Mouse (Mus musculus) left cerebral cortex, postnatal 25 days (tissue): ENCODE measurements around the gene Cyp2r1. TPM values are rescaled to one million over a fixed set of nuclear protein-coding genes. Genes with fewer than 3 reads are reported as not detected.
A peak's percentile ranks its signal among the peaks of the same experiment; 100 is the strongest.
"Not testable (repeated sequence)": the region's sequence is repeated elsewhere in the genome, so short reads cannot be mapped to it uniquely, and the experiment has no call there.

Experiments used
- DNase-seq, 2 experiments: peaks; one replicate each; pipeline ENCODE4 v3.0.0; 2022; ENCODE audit warnings: low spot score in 2 of 2, mixed read lengths in 1 of 2
- intact Hi-C: fragments of 180-260 bp; cut with DNase I; formaldehyde crosslinking; loops from one replicate; pipeline ENCODE4 v1.15.1; 2025
- total RNA-seq, 2 experiments: library from RNA; stranded (reverse); gene quantifications; 2 replicates each; pipeline ENCODE4 v1.2.3; 2021

Cyp2r1 gene
- 1 to 10 TPM; 1.4 to 1.7 TPM for total RNA-seq

DNA sequence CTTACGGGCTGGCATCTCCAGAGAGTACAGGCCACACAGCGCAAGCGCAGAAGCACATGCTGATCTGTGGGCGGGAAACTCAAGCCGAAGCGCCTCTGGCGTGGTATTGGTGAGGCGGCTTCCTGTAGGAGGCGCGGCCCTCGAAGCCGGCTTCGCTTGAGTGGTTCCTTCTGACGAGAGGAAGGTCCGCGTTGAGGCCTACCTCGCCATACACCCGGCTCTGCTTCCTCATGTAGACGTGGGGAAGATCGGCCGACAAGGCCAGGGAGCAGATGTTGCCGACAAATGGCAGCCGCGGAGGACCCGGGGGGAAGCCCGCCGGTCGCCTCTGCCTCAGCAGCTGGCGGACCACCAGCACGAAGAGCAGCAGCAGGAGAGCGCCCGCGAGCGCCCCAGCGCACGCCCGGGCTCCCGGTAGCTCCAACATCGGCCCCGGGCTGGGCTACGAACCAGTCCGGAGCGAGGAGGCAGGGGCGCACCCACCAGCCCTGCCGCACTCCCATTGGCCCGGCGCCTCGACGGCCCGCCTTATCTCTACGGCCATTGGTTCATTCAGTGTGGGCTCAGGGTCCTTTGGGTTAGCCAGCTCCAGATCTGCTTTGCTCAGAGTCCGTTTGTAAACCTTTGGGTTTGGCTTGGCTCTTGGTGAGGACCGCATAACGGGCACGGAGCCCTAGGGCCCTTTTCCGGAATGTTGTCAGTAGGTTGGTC is at the start of gene Cyp2r1:
Gene Cyp2r1, minus strand, starts transcription at position 442 of the 711 bp plus-strand sequence.
- DNase-seq, result peak; percentile 83 to 89
- intact Hi-C loops, result no loop called here

DNA sequence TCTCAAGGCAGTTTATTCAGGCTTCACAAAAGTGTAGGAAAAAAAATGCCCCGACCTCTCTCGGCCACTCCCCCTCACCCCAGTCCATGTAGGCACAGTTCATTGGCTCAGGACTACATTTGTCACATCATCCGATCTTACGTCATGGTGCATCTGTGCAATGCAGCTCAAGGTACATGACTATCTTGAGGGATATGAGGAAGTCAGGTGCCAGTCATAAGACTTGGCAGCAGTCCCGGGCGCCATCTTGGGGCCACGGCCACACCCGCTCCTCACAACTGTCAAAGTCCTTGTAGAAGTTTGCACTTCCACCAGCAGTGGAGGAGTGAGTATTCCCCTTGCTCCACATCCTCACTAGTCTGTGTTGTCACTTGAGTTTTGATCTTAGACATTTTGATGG is 31.6 kb upstream of the Cyp2r1 start:
- intact Hi-C loops, DNase-seq: not testable (repeated sequence)

DNA sequence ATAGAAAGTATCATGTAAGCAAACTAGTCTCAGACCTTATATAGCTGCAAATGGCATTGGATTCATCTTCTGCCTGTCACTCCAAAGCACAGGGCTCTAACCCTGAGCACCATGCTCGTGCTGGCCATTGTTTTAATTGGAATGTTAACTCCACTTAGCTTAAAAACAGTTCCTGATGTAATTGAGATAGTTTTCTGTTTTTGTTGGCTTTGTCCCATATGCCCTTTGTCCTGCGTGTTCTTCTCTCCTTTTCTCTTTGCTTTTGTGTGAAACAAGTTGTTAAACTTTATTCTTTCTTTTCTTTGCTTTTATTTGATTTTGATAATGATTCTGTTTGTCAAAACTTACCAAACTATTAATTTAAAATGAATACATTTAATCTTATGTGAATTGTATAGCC is 19.7 kb upstream of the Cyp2r1 start:
- intact Hi-C loops, result loop anchor here (5.0 kb wide), 2 partner anchors 90 to 135 kb away; partner anchors contain the start of gene Calcb
- no peak for DNase-seq

DNA sequence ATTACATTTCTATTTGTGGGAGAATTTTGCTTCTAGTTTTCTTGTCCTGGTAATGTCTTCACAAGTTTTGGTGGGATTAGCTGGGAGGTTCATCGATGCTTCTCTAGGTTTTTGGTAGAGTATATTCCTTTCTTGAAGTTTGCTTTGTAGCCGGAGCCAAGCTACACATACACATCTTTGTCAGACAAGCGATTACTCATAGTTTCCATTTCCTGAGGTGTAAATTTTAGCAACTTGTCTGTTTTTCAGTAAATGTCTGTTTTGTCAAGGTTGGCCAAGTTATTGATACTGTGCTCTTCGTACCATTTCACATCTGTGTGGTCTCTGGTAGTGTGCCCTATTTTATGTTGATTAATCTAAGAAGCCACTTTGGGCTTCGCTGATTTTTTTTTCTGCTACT is 18.4 kb upstream of the Cyp2r1 start:
- DNase-seq, result no peak
- intact Hi-C loops, result loop anchor here (5.0 kb wide), 2 partner anchors 91 to 136 kb away; partner anchors contain the start of gene Calcb

DNA sequence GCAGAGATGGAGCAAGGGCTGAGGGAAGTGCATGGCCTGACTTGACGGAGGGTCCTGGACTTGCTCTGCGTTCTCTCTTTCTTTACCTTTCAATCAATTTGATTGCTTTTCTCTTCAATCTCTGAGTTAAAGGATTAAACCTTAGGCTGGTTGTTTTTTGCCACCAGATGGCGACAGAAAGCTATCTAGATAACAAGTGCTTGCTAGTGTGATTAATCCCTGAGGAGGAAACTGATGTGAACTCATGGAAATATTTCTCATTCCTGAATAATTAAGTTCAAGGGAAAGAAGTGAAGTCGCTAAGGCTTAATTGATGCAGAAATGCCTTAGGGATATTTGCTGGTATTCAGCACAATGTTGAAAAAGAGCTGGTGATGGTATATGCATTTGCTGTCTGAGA is 17.7 kb upstream of the Cyp2r1 start:
- intact Hi-C loops, result loop anchor here (1.0 to 5.0 kb wide), 4 partner anchors 56 to 237 kb away; partner anchors contain the start of genes Calca and Calcb
- peak; percentile 61 to 63 for DNase-seq

DNA sequence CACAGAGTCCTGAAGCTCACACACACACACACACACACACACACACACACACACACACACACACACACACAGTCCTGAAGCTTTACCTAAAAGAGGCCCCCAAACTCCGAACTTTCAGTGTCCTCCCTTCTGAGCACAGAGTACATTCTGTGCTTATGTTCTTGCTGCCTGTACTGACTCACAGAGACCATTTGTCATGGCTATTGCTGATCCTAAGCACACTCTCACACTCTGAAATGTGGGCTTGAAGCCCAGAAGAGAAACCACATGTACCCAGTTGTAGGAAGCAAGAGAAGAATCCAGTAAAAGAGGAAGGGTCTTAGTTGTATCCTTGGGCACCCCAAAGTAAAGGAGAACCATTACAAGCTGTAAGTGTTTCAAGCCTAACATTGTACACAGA is 14.9 kb upstream of the Cyp2r1 start:
- intact Hi-C loops, result no loop called here
- DNase-seq, result no peak

DNA sequence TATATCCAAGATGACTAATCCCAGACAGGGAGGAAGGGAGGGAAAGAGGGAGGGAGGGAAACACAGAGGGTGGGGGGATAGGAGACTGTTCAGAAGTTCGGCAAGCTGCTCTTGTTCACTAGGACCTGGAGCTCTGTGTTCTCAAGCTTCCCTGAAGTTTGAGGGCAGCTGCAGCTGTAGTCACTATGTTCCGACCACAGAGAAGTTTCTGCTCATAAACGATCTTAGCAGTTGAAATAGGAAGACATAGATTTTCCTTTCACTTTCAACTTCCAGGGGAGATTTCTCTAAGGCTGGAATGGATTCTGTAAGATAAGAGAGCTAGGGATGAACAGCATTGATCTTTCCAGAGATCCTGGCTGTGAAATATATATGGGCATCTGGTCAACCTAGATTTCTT is 14.2 kb upstream of the Cyp2r1 start:
- DNase-seq, result no peak
- intact Hi-C loops, result no loop called here

DNA sequence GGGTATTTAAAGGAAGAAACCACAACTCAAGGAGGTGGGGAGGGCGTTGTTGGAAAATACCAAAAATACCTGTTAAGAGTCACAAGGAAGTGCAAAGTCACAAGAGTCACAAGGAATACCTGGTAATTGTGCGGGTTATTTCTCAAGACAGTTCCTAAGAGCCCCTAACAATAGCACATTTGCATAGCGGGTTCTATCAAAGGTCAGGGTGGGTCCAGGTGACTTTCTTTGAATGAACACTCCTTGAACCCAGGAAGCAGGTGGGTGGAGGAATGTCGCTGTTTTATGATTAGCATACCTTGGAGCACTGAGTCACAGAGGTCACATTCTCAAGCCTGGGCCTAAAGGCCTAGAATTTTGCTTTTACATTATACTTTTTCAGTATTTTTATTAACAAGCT is 11.1 kb upstream of the Cyp2r1 start:
- DNase-seq, intact Hi-C loops: not testable (repeated sequence)

DNA sequence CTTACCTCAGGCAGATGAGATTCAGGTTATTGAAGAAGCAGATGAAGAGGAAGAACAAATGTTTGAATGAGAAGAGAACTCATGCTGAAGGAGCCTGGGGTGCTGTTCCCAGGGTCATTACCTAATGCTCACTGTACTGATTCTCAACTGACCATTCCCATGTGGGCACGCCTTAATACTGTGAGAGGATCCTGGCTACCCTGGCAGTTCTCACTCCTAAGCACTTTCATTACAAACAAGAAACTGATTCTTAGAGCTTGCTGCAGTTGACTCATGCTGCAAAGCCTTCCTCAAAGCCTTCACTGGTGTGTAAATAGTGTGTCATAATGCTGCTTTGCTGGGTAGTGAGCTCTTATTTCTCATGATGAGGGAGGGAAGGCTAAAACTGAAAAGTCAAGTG is 26.6 kb downstream of the Cyp2r1 start:
- intact Hi-C loops, result no loop called here
- DNase-seq, result no peak

DNA sequence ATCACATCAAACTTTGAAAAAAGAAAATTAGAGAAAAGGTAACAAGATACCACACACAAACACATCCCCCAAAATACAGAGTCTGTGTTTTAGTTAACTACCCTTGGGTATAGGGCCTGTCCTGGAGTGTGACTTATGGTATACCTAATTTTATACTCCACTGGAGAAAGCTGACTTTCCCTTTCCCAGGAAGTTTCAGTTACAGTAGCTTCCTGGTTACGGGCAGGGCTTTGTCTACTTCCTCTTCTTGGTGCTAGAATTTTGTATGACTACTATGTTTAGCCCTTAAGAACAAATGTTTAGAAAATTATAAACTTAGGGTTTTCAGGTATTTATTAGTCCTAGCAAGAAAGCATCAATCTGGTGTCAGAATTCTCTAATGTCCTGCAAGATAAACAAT is 36.5 kb downstream of the Cyp2r1 start:
- intact Hi-C loops, result no loop called here
- no peak for DNase-seq

DNA sequence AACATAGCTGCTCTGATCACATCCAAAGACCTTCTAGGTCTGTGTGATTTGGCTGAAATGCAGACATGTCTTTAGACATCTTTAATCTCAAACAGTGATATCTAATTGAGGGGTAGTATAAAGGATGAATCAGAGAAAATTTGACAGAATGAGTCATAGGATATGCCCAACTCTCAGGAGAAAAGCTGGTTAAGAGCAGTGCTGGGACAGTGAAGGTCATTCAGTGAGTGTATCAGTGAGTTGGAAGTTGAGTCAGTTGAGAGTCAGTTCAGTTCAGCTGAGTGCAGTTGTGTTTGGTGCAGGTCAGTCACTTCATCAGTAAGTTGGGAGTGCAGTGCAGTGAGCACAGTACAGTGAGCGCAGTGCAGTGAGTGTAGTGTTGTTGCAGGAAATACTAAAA is 42.6 kb downstream of the Cyp2r1 start:
- intact Hi-C loops, result no loop called here
- DNase-seq, result no peak

DNA sequence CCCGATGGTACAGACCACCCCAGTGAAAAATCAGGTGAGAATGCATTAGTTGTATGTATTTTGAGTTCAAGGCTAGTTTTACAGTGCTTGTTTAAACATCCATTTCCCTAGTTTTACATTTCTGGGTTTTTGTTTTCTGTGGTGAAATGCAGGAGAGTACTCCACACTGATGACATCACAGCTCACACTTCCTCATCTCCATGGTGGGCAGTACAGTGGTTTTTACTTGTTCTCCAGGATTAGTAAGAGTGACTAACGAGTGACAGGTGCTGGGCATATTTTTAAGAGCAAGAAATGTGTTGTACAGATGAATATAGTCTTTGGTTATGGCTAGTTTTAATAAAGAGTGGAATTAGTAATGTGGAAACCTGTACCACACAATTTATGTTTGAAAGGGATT is 53.9 kb downstream of the Cyp2r1 start:
- no peak for DNase-seq
- intact Hi-C loops, result no loop called here

Other genes with a start within 250 kb of the Cyp2r1 start
- gene Pde3b, start 147.7 kb downstream of the Cyp2r1 start, total RNA-seq, result 10 to 100 TPM in 1 of 2 experiments, 1 to 10 TPM in 1; 8.4 to 12.5 TPM
- 1 to 10 TPM in 1 of 2 experiments, under 1 TPM in 1; 0.69 to 1.1 TPM for gene Calca, start 73.4 kb upstream of the Cyp2r1 start, total RNA-seq
- gene Calcb, start 155.7 kb upstream of the Cyp2r1 start, total RNA-seq, result not detected
- gene Insc, start 180.7 kb upstream of the Cyp2r1 start, total RNA-seq, result 1 to 10 TPM; 3.5 to 5.2 TPM